Mouse (Mus musculus) layer of hippocampus, postnatal 25 days (tissue): ENCODE data around the gene Nxph4. TPM values are rescaled to one million over a fixed set of nuclear protein-coding genes. Genes with fewer than 3 reads are reported as not detected.
A peak's percentile ranks its signal among the peaks of the same experiment; 100 is the strongest.

Source experiments
- DNase-seq, 2 experiments: peaks; one replicate each; pipeline ENCODE4 v3.0.0; 2022; ENCODE audit warnings: mixed read lengths in 2 of 2, low spot score in 1 of 2; ENCODE audit errors: extremely low spot score in 1 of 2
- total RNA-seq, 2 experiments: library from RNA; stranded (reverse); gene quantifications; 2 replicates each; pipeline ENCODE4 v1.2.3; 2021

Nxph4 gene
- total RNA-seq, 2 experiments from 2014 or later: 1.9 to 2.1 TPM

DNA sequence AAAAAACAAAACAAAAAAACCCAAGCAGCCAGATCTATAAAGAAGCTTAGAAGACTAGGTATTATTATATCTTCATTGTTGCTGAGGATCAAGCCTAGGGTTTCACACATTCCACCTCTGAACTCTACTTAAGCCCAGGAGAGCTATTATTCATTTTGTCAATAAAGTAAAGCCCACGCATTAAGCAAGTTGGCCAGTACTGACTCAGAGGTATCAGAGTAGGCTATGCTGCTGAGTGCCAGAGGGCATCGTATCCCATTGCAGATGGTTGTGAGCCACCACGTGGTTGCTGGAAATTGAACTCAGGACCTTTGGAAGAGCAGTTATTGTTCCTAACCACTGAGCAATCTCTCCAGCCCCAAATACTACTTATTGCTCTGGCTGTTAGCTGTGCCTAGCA lies 9.6 kb upstream of the Nxph4 start:
- no peak for DNase-seq

DNA sequence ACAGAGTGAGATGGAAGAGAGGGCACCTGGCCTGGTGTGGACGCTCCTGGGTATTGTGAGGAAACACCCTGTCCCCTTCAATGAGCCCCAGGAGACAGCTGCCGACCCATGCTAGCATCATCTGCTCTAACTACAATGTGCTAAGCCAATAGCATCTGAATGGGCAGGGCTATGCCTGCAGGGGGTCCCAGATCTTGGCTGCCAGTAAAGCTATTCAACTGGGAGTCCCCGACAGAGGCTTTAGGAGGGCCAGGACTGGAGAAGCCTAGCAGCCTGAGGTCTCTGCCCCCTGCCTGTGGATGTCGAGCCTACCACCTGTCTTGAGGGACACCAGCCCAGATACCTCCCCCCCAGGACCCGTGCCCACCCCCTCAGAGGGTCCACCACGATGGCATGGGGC lies 8.4 kb upstream of the Nxph4 start:
- no peak for DNase-seq

DNA sequence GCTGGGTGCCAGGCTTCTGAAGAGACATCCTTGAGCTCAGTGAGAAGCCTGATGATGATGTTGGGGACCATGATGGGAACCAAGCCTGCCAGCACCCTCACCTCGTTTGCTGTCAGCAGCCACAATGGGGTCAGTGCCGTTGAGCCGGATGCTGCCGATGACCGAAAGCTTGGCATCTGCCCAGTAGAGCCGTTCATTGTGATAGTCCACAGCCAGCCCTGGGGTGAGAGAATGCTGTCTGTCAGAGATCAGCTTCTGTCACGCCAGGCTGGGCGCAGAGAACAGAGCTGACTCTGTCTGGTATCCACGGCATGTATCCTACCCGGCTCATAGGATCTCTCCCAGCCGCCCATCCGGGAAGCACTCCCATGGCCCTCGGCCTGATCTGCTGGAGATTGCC lies 7.7 kb upstream of the Nxph4 start:
- peak in 1 of 2 experiments; percentile 16 for DNase-seq

DNA sequence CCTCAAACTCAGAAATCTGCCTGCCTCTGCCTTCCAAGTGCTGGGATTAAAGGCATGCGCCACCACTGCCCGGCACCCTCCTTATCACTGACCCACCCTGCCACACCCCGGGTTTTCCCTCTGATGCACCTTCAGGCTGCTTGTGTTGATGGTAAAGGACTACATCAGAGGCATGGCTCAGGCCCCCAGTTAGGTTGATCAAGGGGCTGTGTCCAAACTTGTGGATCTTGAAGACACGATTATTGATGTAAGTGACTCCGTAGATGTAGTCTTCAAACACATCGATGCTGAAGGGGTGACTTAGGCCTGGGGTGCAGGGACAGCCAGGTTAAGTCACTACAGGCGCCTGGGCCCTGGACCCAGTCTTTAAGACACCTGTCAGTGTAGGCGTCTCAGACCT lies 7.2 kb upstream of the Nxph4 start:
- no peak for DNase-seq

DNA sequence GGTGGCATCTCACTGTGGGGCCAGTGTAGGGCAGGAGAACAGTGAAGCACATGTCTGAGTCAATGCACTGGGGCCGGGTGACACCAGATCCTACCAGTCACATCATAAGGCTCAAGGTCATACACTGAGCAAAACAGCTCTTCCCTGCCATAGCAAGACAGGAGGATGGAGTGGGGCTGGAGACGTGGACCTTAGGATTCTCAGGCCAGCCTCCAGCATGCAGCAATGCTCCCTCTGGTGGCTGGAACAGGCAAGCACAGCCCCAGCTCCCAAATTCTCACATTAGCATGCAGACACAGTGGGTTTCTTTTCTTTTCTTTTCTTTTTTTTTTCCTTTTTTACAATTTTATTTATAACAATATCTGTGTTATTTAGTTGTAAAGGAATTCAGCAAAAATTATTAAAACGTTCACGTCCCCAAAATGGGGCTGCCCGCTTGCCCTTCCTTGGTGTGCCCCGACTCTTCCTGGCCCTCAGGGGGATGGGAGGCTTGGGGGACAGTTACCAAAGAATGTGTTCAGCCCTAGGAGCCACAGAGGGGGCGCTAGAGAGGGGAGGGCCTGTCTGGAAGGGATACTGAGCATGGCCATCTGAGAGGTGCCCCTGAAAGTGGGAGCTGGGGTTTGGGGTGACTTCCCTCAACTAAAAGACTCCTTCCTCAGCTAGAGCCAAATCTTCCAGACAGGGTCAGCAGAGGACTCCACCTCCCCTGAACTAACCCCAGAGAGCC lies 3.7 kb upstream of the Nxph4 start:
- peak; percentile 61 to 85 for DNase-seq

DNA sequence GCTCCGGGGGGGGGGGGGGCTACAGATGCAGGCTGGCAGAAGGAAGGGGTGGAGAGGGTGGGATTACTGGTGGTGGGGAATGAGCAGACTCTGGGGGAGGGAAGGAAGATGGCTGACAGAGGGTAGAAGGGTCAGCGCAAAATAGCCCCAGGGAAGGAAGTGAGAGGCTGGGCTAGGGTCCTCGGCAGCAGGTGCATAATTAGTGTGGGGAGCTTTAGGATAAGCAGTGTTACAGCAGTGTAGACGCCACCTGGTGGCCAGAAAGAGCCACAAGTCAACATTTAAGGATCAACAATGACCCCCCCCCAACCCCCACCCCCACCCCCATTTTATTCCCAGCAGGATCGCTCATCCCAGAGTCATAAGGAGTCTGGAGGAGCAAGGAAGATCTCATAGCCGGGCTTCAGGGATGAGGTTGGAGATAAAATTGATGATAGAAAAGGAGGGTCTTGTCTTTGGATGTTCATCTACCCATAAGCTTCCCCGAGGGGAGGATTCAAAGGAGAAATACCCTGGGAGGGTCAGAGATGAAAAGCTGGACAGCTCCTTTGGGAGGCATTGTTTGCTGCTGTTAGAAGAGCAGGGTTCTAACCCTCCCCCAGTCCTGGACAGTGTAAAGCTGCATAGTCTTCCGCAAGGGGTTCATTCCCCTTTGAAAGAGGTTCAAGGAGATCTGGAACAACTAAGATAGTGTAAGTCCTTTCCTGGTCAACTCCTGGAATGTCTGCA lies 2.4 kb upstream of the Nxph4 start:
- peak in 1 of 2 experiments; percentile 55 for DNase-seq

DNA sequence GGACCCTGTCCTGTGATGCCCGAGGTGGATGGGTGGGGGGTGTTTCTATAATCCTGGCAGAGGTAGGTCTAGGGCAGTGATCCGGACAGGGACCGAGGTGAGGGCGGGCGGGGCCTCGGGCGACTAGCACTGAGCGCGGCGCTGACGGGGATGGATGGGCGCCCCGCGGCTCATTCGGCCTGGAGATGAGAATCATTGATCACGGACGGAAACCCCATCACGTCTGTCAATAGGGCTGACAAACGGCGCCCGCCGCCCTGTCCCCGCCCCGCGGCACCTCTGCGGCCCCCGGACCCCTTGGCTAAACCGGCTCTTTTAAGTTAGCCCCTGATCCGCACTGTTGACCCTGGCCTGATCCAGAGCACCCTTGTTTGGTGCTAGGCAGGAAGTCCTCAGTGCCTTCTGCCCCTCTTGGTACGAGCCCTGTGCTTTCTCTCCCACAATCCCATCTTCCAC lies 598 bp upstream of the Nxph4 start:
- DNase-seq: no peak

DNA sequence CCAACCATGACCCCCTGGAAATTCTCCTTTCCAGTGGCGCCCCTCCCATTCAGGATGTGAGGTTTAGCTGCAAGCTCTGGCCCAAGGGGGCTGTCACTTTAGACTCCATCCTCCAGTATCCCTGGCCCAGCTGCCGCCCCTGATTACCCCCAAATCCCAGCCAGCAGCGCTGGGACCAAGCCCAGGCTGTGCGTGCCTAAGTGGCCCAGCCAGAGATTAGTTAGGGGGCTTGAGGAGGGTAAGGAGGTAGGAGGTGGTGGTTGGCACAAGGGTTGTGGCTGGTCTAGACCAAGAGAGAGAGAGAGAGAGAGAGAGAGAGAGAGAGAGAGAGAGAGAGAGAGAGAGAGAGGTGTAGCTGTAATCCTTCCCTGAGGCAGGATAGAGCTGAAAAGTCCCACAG lies 2.8 kb downstream of the Nxph4 start:
- no peak for DNase-seq

DNA sequence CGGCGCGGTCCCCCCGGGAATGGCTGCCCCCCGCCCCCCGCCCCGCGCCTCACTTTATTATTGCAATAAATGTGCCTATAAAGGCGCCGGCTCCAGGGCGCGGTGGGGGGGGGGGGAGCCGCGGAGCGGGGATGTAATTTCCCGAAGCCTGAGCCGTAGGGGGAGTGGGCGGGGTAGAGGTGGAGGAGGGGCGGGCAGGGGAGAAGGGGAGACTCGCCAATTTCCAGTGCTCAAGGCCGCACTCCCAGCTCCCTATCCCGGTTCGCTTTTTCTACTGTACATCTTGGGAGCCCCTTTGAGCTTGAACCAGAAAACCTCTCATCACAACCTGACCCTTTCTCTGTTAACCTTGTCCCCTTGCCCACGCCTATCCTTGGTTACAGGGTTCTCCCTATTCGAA lies 3.4 kb downstream of the Nxph4 start:
- no peak for DNase-seq

DNA sequence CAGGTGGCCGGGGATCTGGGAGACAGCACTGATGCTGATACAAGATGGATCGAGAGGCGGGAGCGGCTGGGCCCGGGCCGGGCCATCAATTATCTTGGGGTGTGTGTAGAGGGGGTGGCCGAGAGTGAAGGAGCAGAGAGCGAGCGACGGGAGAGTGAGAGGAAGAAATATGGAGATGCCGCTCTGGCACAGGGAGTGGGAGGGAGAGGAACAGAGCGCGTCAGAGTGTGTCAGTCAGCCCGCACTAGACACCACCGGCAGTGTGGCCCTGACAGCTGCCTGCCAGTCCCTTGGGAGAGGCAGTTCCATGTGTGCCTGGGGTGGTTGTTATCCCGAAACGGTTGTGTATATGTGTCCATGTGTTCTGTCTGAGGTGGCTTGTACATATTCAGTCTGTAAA lies 6.9 kb downstream of the Nxph4 start:
- DNase-seq: no peak

DNA sequence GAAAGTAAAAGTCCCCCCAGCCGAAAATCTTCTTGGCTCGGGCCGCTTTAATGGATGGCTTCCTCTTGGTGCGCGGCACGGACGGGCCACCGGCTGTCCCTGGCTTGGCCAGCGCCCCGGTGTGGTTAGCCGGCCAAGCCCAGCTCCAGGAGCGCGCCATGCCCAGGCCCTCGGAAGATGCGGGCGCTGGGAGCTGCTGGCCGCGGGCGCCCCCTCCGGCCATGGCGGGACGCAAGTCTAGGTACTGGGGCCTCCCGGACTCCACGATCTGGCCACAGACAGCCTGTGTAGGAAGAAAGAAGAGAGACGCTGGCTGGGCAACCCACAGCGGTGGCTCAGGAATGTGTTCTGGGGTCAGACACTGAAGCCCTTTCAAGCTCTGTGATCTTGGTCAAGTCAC lies 7.7 kb downstream of the Nxph4 start:
- DNase-seq: peak in 1 of 2 experiments; percentile 38

DNA sequence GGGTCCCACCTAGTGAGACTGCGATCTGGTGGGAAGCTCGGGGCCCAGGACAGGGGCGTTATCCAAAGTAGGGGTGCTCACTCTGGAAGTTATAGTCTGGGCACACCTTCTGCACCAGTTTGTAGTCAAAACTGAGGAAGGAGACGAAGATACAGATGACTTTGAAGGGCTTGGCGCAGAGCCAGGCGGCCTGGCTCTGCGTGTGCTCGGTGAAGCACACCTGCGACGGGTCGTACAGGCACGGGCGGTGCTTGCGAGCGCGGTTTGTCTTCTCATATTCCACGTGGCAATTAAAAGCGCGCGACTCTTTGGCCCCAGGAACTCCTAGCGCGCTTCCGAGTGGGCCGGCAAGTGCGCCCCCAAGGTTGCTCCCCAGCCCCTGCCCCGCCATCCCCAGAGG lies 8.3 kb downstream of the Nxph4 start:
- no peak for DNase-seq

DNA sequence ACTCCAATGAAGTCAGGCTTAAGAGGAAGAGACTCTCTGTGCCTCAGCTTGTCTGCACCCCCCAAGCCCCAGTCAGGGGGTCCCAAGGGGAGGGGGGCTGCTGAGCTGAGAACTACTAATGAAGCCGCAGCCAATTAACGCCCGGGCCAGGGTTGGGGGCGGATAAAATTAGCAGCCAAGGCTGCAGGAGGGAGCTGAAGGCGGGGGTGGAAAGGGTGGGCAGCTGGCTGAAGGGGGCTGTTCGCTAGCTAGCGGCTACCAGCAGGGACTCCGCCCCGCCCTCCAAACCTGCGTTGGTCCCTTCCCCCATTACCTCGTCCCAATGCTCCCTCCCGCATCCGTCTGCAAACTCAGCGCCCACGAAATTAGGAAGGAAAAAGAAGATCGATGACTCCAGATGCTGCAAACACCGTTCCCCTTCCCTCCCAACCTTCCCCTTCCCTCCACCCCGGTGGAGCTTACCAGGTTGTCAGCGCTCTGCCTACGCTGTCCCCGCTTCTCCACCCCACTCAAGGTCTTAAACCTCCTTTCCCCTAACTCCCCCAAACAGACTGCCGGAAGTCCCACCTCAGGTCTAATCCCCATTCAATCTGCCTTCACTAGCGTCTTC lies 9.6 kb downstream of the Nxph4 start:
- no peak for DNase-seq

DNA sequence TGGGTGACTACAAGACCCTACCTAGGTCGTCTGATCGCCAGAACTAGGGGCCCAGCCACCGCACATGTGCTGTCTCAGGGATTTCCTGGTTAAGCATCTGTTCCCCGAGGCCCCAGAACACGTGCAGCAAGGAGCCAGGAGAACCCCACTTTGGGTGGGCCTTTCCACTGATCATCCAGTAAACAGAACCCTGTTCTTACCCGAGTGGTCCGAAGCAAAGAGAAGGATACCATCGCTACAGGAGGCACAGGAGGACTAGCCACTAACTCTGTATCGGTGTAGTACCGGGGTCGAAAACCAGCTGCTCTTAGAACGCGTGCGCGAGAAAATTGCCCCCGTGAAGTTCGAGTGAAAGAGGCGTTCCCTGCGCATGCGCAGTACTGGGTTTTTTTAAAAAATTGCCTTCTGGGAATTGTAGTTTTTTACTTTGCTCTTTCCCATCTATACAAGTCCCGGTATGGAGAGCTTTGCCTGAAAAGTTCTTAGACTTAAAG lies 12.2 kb downstream of the Nxph4 start, which contains the start of gene Shmt2:
TSS of gene Shmt2 (minus strand) at position 357 of the 494 bp plus-strand sequence.
- peak; percentile 74 to 84 for DNase-seq

DNA sequence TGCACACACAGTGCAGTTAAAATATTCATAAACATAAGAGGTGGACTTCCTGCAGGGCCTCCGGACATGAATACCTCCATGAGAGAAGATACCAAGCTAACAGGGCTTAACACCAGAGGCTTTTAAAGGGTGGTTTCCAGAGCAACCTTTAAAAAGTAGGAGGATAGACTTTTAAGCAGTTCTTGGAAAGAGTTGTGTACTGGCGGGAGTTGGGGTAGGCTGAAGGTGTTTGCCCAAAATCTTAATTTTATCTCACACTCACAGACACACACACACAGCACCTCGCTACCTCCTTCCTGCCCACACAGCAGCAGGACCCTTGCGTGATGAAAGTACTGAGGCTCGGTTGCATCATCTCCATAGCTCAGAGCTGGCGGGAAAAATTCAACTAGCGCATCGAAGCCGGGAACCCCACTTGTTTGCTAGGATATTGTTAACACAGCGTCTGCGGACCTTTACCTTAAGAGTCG lies 12.7 kb downstream of the Nxph4 start:
- no peak for DNase-seq

DNA sequence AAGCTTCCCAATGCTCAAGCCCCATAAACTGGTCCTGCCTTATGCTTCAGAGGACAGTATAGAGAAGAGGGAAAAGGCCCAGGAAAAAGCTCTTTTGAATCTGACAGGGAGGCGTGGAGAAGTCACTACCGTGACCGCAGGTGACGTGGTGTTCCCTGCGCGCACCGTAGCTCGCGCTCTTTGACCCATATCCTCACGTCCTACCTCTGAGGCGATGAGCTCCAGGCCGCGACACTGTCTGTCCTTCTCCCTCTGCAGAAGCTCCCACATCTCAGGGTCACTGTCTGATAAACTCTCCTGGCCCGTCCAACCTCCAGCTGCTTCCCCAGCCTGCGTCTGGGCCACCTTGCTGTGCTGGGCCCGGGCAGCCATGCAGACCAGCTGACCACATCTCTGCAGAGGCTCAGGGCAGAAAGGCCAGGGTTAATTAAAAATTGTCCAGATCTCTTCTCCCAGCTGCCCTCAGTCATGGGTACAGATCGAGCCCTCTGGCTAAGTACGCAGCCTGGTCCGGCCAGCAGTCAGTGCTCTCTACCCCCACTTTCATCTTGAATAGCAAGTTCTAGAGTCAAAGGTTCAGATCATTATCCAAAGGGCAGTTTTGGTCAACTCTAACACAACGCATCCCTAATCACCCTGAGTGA lies 13.5 kb downstream of the Nxph4 start:
- DNase-seq: no peak

DNA sequence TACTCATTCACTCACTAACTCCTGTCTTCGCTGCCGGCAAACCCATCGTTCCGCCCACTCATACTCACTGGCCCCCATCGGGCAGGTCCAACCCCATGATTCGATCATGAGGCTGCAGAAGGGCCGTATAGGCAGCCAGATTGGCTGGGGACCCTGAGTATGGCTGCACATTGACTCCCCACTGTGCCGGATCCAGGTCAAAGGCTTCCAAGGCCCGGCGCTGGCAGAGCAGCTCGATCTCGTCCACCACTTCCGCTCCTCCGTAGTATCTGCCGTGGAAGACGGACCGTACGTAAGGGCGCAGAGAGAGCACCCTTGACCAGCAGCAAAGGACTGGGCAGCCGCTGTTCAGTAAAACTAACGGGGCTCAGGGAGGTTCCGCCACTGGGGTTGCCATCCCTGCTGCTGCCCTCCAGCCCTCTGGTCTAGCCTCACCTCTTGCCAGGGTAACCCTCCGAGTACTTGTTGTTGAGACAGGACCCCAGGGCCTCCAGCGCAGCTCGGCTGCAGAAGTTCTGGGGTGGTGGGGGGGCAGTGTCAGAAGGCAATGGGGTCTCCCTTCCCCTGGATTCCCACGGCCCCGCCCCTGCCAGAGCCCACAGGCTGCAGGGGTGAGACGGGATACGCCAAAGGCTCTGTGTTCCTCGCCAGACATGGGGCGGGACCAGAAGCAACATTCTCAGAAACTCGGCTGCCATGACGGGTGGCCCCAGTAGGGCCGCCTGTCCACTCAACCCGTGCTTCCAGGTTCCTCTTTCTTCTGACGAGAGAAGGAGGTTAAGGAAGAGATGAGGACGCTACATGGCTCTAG lies 14.3 kb downstream of the Nxph4 start:
- DNase-seq: no peak

DNA sequence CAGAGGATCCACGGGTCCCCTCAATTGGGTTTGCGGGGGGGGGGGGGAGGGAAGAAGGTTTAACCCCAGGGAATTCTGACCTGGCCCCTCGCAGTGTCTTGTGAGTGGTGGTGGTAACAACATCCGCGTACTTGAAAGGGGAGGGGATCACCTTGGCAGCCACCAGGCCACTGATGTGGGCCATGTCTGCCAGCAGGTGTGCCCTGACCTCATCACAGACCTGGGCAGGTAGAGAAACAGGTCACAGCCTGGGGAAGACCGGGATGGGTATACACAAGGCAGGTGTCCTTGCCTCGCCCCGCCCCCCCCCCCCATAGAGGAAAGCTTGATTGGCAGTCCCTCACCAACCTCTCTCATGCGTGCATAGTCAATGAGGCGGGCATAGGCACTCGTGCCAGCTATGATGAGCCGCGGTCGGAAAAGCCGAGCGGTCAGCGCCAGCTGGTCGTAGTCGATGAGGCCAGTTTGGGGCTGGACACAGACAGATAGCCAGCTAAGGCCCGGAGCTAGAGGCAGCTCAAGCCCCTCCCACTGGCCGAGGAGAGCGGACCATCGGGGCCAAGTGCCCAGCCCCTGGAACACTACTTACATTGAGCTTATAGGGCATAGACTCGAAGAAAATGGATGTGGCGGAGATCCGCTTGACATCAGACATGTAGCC lies 15.2 kb downstream of the Nxph4 start:
- DNase-seq: no peak

DNA sequence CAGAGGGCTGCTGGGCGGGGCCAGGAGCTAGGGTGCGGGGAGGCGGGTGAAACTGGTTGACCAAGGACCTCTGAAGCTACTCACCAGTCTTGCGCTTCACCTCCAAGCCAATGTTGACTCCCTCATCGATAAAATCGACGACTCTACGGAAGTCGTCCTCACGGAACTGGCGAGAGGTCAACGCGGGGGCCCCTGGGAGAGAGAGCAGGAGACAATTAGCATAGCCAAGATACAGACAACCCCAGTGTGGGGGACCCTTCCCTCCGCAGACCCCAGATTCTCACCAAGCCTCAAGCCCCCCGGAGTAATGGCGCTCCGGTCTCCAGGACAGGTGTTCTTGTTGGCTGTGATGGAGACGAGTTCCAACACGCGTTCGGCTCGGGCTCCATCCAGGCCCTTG lies 16.4 kb downstream of the Nxph4 start:
- DNase-seq: no peak
